Mouse (Mus musculus) kidney, postnatal 10 days (tissue): ENCODE data around the gene Arcn1.

ENCODE experiments used
- DNase-seq: peaks from one replicate; pipeline ENCODE4 v3.0.0; 2021; ENCODE audit warnings: mixed read lengths

Arcn1 gene

DNA sequence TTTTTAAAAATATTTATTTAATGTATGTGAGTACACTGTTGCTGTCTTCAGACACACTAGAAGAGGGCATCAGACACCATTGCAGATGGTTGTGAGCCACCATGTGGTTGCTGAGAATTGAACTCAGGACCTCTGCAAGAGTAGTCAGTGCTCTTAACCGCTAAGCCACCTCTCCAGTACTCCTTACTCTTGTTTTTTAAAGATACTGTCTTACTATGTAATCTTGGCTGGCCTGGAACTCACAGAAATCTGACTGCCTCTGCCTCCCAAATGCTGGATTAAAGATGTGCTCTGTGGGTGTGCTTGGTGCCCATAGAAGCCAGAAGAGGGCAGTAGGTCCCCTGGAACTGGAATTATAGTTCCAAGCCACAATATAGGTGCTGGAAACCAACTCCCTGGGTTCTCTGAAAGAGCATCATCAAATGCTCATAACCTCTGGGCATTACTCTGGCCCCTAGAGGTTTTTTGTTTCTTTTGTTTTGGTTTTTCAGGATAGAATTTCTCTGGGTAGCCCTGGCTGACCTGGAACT lies 26.9 kb downstream of the Arcn1 start:
- no peak for DNase-seq

DNA sequence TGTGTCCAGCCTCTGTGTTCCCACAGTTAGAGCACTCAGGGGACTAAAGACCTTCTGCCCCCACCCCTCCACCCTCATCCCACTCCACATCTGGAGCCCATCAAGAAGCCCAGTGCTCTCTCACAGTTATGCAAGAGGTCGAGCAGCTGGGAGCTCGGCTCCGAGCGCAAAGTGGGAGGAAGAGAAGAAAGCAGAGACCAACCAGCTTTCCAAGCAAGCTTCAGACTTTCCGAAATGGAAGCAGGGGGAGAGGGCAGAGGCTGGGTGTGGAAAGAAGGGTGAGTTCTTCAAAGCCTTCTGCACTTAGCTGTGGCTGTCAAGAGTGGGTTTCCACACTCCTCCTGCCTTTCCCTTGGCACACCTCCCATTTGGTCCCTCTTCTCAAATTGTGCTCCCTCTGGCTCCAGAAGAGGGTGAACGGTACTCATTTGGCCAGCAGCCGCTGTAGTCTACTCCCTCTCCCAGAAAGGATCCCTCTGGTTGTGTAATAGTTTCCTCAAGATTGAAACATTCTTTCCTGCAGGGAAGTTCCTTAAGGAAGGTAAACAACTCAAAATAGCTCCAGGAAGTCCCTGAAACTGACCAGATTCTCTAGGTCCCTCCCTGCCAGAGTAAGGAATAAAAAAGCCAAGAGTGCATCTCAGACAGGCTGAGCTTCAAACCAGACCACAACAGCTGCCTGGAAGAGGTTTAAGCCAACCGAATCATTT lies 30.2 kb downstream of the Arcn1 start:
- peak; percentile 83 for DNase-seq

DNA sequence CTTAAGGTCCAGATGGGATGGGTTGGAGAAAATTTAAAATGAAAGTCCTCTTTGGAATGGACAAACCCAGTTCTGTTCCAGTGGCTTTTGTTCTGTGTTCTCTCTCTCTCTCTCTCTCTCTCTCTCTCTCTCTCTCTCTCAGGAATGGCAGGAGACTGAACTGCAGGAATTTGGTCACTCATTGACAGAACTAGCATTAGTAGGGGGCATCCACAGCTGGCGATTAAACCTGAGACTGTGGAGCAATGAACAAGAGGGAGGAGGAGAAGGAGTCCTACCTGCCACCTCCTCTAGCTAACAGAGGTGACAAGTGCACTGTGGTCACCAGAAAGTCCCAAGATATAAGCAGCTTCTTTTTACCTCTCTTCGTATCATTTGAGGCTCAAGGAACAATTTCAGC lies 31.3 kb downstream of the Arcn1 start:
- DNase-seq: no peak

DNA sequence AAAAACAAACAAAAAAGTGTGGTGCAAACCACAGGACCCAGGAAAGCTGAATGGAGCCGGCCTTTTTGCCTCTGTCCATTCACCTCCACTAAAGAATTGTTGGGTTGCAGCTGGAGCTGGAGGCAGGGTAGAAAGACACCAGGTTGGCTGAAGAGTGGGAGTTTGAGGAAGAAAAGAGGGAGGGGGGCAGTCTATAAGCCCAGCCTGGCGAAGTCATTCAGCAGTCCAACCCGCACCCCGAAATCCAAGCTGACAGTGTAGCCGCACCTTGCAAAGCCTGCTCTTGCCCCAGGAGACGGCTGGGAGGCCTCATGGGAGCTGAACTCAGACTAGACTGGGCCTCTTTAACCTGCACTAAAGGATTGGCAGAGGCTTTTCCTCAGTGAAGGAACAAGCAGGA lies 31.8 kb downstream of the Arcn1 start:
- no peak for DNase-seq

DNA sequence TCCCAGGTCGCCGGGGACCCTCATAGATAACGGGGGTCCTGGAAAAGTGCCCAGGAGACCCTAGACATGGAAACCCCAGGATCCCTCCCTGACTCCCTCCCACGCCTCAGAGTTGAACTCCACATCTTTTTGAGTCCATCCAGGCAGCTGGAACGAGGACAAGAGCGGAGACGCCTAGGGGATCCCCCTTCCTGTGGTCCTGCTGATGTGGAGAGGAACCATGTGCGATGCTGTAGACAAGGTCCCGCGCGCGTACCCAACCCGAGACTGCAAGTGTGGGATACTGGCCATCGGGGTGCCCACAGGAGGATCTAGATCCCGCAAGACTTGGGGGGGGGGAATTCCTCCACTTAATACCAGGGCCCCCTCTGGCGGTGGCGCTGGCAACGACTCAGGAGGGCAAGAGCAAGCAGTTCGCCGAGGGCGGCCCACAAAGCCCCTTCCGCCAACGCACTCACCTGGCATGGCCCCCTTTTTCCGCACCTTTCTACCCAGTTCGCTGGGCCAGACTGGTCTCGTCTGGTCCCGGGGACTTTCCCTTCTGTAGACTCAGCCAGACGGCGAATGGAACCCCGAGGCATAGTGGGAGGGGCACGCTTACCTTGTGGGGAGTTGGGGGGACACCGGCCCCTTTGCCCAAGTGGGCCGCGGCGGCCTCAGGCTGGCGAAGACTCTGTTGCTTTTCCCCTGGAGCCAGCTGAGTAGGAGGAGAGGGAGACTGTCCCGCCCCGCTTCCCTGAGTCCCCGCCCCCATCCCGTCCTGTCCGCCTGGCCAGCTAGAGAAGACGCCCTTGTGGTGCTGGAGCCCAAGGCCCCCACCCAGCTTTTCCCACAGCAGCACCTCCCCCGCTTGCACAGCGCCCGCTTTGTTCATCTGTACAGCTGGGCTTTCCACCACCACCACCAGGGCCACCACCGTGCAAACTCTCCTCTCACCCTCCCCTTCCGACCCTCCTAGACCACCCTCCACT lies 32.8 kb downstream of the Arcn1 start, which contains the start of gene Phldb1:
Gene Phldb1 (minus strand): TSS at position 675 of the 971 bp plus-strand sequence.
- DNase-seq: peak; percentile 93

DNA sequence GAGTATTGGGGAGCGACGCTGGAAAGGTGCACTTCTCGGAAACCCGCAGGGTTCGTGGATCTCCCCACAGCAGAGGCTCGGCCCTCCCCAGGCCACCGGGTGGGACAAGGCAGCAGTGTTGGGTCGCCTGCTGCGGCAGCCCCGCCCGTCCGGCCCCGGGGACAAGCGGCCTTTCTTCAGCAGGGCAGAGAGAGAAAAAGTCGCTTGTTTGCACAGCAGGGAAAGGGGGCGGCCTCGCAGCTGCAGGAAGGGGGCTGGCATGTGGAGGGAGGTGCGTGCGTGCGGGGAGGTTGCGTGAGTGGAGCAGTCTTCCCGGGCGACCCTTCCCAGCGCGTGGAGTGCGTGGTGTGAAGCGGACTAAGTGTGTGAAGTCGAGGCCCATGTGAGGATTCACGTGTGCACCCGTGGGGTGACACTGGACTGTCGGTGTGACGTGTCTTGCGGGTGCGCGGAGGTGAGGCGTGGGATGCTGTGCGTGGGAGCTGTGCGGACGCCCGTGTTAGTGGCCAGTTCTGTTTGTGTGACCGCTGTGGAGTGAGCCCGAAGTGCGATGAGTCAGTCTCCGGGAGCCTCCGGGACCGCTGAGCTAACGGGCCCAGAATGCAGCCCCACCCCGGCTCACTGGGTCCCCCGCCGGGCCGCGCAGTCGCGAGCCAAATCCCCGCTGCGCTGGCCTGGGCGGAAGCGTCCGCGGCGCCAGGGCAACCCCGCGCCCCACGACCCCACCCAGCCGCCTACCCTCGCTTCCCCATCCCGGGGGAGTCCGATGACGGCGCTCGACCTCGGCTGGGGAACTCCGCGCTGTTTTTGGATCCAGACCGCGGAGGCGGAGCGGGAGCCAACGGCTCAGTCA lies 33.7 kb downstream of the Arcn1 start:
- DNase-seq: peak; percentile 79

DNA sequence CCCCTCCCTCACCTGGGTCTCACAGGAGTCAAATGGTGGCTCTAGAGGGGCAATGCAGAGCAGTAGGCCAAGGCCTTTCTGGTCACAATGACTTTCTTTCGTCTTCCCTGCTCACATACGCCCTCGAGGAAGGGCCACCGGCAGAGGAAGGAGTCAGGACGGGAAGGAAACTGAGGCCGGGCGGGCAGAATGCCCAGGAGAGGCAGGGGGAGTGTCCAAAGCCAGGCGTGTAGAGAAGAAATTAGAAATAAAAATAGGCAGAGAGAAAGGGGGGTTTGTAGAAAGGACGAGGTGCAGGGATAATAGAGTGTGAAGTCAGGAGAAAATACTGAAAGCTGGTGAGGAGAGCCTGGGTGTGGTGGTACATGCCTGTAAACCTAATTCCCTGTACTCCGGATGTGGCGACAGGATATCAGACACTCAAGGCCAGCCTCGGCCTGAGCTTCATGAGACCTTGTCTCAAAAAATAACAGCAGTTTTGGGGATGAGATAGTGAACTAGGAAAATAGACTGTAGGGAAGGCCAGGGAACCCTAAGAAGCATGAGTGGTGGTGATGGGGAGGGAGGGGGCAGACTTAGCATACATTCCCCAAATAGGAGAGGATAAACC lies 34.6 kb downstream of the Arcn1 start:
- DNase-seq: peak; percentile 70

DNA sequence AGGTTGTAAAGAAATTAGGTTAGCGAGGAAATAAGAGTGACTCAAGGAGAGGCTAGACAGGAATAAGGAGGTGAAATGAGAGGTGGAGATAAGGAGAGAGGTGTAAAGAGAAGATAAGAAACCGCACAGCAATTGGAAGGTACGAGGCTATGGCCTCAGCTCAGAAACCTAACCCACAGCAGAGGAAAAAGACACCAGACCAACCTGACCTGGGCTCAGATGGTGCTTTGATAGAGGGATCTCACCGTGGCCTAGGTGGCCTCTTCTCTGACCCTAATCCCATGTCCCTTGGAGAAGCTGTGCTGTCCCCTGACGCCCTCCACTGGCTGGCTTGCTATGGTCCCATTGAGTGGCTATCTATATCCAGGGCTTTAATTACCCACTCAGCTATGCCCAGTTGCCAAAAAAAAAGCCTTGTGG lies 35.5 kb downstream of the Arcn1 start:
- DNase-seq: no peak

DNA sequence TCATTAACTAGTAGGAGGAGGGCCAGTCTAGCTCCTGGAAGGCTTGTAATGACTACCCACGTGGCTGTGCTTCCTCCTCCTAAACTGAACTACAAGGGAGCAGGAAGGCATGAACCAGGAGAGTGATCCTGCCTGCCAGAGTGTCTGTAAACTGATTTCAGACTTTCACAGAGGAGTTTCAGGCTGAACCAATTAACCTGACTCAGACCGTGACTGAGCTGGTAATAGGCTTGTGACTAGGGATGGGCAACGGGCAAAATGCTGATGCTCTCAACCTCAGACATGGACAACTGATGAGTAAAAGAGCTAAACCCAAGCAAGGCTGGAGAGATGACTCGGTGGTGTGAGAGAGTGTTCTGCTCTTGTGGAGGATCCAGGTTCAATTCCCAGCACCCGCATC lies 40.2 kb downstream of the Arcn1 start:
- no peak for DNase-seq

DNA sequence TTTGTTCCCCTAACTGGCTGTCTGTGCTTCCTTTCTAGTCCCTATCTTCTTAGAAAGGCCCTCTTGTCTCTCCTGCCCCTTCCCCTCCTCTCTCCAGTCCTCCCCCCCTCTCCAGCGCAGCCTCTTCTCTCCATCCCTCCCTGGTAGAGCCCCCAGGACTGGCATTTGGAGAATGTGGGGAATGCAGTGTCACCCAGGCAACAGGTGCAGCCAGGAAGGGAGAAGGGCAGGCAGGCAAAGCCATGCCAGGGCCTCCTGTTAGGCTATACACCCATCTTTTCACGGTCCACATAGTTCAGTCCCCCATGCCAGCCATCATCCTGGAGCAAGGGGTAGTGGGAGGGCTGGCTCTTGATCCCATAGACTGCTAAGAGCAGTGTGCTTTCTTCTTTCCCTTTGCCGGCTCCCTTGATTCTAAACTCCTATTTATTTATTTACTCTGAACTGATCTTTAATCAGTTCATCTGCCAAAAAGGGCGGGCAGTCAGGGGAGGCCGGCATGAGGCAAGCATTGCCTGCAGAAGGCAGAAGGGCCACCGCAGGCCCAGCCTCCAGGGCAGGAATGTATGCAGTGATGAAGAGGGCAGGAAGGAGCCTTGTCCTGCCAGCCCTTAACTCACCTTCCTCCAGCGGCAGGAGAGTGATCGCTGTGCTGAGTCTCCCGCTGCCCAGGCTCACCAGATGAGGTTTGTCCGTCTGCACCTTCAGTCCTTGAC lies 41.1 kb downstream of the Arcn1 start:
- DNase-seq: peak; percentile 65

DNA sequence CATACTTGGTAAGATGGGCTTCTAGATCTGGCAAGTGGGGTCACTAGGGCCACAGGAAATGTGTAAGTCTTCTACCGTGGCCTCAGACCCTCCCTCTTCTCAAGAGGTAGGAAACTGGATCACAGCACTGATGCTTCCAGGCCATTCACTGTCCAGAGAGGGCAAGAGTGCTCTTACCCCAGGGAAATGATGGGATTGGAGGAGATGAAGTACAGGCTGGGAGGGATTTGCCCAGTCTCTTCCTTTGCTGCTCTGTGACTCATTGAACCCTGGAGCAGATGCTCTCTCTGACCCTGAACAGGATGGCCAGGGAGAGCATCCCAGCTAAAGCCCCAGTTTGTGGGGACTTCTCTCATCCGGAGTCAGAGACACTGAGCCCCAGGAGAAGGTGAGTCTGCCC lies 43.0 kb downstream of the Arcn1 start:
- DNase-seq: no peak

DNA sequence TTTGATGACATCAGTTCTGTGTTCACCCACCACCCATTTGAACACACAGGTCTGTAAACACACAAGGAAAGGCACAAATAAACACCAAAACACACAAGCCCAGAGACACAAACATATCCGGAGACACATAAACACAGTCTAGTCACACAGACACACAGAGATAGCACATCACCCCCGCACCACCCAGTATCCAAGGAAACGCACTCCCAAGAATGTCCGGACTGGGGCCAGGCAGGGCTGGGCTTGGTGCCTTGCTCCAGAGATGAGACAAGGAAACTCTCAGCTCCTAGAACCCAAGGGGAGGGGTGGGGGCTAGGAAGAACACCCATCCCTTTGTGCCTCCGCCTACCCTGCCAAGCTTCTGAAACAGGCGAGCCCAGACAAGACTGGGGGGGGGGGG lies 43.4 kb downstream of the Arcn1 start:
- DNase-seq: peak; percentile 62

DNA sequence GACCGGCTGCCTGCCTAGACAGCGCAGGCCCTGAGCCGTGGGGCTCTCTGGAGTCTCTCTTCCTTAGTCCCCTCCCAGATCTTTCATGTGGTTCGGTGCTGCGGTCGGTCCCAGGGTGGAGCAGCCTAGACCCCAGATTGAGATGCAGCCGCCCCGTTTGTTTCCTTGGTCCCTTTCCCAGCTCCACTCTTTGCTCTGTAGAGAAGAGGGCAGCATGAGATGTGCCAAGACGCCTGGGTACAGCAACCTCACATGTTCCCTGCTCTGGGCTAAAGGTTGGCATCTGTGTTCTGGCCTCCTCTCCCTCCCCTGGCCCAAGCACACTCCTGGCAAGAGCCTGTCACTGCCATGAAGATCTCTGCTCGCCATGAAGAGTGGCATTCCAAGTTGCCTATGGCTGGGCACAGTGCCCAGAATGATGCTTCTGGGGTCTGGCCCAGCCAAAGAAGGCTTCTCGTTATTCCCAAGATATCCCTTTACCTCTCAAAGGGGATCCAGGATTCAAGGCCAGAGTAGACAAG lies 44.1 kb downstream of the Arcn1 start:
- no peak for DNase-seq

DNA sequence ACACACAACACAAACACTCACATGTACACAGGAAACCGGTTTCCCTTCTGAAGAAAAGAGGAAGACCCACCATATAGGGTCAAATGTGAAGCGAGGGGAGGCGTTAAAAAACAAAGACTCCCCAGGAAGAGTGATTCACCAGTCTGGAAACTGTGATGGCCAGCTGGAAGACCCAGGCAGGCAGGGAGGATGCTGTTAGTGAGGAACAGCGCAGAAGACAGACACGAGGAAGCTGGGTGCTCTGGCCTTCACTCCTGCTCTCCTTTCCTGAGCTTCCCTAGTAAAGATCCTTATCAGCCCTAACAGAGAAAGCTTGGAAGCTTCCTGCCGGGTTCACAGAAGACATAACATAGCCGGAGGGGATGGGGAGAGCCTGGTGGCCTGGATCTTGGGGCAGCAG lies 44.6 kb downstream of the Arcn1 start:
- peak; percentile 51 for DNase-seq

DNA sequence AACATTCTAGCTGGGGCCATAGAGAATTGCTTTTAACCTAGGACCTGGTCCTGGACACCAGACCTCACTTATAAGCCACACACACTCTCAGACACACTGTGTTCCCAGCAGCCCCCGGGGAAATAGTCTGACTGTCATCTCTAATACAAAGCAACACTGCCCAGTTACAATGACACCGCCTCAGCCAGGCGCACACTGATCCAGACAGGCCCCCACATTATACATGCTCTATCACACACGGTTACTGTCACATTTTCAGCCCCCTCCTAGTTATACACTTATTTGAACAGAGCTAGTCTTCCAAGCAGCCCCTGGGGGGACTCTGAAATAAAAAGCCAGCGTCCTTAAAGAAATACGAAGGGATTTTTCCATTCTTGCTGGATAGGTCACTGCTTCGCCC lies 45.1 kb downstream of the Arcn1 start:
- DNase-seq: no peak

DNA sequence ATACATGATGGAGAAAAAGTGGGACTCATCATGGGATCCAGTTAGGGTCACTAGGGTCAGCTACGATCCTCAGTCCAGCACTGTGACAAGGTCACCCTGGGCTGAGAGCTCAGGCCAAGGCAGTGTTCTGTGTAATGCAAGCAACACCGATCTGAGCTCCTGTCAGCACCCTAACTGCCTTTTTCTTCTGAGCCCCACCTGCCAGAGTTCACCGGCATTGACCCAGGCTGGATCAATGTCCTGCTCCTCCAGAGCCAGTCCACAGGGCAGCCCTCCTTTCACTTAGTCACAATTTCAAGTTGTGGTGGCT lies 45.8 kb downstream of the Arcn1 start:
- no peak for DNase-seq

DNA sequence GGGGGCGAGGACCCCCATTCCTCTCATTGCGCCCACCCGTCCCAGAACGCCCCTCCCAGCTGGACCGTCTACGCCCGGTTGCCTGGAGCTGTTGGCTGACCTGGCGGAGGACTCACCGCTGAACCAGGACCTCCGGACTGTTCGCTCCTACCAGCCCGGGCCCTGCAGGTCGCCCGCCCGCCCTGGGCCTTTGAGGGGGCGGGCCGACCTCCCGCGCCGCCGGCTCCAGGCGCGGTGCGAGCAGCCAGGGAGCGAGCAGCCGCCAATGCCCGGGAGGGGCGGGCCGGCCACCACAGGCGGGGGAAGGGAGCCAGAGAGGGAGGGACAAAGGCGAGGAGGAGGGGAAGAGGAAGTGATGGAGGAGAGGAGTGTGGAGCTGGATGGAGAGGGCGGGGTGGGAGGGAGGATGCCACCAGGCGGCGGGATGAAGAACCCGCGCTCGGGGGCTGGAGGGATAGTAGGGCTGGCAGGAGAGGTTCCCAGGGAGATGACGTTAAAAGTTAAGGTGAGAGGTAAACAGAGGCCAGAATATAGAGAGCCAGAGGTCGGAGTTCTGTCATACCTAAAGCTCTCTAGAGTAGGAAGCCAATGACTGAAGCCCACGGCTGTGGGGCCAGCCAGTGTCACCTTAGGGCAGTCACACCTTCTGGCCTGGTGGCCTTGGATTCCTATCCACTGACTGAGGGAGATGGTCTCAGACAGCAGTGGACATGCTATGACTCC lies 46.3 kb downstream of the Arcn1 start:
- DNase-seq: peak; percentile 92

DNA sequence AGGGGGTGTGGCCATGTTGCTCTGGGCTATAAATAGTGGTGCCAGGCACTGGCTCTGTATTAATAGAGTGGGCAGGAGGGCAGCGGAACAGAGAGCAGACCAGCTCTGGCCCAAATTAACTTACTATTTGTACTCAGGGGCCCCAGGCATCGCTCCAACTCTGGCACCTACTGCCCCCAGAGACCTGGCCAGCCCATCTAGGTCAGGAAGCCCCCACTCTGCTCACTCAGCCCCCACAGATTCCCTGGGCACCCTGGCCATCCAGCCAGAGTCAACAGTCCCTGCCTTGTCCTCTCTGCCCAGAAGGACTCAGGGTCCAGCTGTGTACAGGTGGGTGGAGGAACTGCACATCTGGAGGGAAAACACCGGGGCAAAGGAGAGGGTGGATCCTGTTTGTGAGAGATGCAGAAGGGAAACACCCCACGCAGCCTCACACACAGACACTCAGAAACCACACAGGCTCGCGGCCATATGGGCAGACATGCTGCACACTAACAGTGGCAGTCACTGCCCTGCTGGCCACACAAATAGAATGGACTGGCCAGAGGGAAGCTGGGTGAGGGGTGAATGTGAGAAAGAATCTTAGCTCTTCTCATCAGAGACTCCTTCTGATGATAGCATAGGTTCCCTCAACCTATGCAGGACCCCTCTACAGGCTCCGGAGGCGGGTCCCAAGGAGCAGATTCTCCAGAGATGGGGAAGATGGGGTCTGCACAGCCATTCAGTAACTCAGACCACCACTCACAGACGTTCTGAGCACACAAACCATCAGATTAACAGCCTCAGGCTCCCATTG lies 47.1 kb downstream of the Arcn1 start:
- no peak for DNase-seq

DNA sequence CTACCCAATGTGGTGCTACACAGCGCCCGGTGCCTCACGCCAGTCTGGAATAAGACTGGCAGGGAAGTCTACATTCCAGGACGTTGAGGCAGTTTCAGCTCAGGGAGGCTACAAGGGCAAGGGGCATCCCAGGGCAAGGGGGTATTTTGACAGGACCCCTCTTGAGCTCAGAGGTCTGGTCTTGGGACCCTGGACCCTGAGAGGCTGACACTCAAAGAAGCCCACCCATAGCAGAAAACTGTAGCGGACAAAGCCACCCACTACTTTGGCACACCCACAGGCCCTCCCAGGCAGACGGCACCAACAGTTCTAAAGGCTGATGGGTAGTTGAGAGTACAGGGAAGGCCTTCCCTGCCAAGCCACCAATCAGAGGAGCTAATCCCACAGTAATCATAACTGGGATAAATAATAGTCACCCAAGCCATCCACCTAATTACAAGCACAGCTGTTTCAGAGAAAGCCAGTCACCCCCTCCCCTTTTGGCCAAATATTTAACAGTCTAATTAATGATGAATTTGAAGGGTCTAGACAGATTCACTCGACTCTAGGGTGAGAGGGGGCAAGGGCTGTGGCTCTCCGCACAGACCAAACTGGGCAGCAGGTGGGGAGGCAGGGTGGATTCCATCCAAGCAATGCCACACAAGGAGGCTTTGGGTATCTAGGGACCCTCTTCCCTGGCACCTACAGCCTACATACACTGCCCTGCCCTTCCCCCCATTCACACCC lies 47.9 kb downstream of the Arcn1 start:
- no peak for DNase-seq
